Mouse (Mus musculus): ENCODE measurements around the gene H2-Aa.
A peak's percentile ranks its signal among the peaks of the same experiment; 100 is the strongest.

GRCm38 (mm10) chr17:34313393-34313792 lies 25.8 kb upstream of the H2-Aa start:
- TF ChIP-seq POLR2A (IDR thresholded peaks at IDR 0.05; ENCODE audit: low read depth, low read length) = no peak
- peak; percentile 98 for TF ChIP-seq CTCF (IDR thresholded peaks at IDR 0.05; ENCODE audit: borderline replicate concordance, insufficient read depth, low read length)

Data from embryonic fibroblast, embryonic 13.5 days (primary cell).